Mouse (Mus musculus): ENCODE measurements around the gene Tmem100.

The Tmem100 gene

DNA sequence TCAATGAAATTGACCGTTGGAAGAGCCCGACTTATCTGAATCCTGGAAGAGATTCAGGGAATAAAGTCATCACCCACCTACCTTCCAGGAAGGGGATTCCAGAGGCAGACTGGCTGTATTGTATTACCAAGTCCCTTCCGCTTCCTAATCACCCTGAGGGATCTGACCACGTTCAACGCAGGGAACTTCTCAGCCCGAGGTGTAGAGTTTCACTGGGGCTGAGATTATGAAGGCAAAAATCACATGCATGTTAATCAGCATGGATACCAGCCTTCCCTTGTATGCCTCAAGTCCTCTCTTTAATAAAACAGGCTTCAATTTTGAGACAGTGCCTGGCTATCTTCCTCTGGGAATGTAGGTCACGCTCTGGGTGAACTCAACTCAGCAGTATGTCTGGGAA is 14.9 kb upstream of the Tmem100 start:
- no peak for DNase-seq (ENCODE audit: low read depth, low spot score)

DNA sequence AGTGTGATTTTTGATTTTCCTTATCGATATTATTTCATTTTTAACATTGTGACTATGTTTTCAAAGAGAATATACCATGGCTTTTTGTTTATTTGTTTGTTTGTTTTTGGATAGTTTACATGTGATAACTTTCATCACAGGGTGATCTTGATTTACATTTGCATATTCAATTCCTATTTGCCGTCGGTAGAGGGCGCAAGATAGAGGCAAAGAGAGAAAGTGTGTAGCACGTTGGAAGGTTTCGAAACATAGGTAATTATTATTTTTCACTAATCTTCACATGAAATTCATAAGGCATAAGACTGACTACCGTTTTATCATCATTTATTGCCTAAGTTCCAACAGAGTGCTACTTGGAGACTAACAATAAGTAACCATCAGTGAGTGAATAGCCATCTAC is 11.0 kb upstream of the Tmem100 start:
- peak; percentile 43 for DNase-seq (ENCODE audit: low read depth, low spot score)

DNA sequence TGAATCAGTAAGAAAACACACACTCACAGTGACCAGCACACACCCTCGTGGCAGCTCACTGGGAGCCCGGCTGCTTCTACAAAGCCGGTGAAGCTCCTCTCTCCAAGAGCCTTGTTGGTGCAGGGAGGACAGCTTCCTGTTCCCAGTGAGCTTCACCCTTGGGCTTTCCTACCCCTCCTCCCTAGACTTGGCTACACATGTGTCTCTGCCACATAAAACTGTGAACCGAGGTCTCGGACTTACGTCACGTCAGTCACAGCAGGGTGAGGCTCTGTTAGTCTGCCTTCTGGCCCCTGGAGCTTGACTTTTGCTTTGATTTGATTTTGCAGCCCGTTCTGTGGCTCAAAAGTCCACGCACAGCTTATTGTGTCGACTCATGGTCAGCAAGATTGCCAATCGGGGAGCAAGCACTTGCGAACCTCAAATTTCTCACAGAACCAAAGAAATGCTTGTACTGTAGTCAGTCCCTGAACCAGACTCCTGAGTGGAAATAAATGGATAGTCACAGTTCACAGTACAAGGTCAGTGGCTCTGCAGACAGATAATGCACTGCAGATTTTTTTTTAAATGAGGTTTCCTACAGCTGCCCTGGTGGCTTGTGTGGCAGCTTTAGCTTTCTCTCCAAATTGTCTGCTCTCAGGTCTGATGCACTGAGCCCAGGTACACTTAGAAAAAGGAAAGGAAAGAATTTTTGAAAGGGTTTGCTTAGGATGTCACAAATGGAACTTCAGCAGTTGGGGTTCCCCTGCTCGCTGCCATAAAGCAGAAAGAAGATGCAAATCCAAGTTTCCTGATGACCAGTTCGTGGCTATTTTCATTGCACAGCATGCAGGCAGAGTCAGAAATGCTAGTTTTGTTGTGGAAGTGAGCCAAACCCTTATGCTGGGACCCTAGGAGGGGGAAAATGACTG is 4.0 kb upstream of the Tmem100 start:
- no peak for DNase-seq (ENCODE audit: low read depth, low spot score)

DNA sequence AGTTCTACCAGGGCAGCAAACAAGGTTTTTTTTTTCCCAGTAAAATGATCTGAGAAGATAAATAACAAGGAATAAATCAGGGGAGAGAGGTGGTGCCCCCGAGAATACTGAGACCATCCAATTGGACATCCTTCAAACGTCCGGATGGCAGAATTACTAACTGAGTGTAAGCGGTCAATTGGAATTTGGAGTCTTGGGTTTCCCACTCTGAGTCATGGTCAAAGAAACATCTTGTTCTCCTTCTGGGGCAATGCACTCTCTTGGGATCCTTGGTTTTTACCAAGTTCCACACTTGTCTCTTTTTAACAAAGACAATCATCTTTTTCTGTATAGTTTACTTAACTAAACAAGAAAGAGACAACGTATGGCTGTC is 3.4 kb upstream of the Tmem100 start:
- DNase-seq (ENCODE audit: low read depth, low spot score), result no peak

DNA sequence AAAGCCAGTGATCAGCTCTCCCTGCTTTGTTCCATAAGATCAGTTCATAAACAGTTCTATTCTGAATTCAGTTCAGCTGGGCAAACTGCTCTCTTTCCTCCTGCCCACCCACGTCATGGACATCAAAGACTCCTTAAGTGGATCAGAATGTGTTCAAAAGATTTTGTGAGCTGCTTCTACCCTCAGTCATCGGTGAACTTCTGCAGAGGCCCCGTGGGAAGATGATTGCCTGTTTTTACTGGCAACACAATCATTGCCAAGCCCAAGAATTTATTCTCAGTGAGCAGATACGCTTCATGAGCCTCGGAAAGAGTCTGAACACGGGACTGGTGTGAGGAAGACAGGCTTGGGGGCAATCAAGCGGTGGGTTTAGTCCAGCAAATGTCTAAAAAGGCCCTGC is 2.9 kb upstream of the Tmem100 start:
- no peak for DNase-seq (ENCODE audit: low read depth, low spot score)

DNA sequence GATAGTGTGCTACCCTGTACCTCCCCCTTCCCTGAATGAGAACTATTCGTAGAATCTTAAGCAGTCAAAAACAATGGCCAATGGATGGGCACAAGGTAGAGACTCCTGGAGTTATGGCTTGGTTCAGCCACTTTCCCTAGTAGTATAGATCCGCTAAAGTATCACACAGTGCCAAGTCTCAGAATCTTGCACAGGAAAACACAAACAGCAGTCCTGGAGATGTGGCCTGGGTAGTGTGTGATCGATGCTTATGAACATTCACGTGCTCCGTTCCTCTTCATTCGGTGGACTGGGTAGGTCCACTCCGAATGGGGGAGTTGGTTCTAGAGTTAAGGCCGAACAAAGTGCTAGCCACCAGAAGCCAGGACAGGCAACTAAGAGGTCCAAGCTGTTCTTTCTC is 1.4 kb upstream of the Tmem100 start:
- no peak for DNase-seq (ENCODE audit: low read depth, low spot score)

DNA sequence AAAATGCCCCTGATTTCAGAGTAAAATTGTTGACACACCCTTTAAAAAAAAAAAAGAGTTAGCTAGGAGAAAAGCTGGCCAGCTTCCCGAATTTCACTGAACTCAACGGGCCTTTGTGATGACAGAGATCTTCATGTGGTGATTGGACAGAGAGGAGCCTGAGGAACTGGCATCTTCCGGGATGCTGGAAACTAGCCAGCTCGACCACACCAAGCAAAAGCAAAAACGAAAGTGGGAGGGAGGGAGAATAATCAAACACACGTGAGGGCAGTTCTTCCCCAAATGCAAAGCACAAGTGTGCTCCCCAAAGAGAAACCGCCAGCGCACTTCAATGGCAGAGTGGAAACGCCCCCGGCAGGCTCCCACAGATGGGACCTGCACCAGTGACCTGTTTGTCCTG is 794 bp upstream of the Tmem100 start:
- DNase-seq (ENCODE audit: low read depth, low spot score), result peak; percentile 60

DNA sequence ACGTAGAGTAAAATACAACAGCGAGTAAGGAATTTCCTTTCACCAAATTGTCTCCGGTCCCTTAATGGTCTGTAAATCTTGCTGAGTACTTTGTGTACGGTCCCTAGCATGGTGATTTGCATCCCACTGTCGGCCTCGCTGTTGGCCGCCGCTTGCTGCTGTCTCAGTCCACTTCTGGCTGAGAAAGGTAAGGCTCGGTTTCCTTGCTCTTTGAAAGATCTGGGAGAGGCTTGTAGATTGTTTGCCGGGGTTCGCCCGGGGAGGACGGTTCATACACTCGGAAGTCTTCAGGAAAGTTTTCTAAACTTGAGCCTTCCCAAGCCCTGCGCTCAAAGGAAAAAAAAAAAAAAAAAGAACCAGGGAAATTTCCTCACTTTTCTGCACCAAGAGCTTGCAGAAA is 409 bp downstream of the Tmem100 start:
- DNase-seq (ENCODE audit: low read depth, low spot score), result no peak

DNA sequence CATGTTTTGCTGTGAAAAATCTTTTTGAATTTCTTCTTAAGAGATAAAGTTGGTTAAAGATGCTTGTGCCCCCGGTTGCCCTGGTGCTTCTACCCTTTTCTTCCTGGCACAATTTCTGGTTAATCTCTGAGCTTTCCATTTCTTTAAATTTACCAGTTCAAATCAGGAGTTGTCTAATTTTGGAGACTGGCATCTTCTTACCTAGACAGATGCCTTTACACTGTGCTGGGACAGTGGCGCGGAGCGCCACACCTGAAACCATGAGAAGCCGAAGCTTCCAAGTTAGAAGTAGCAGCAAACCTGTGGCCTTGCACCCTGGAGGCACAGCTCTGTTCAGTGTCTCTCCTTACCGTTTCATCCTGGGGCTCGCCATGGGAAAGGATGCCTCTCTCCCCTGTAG is 928 bp downstream of the Tmem100 start:
- no peak for DNase-seq (ENCODE audit: low read depth, low spot score)

DNA sequence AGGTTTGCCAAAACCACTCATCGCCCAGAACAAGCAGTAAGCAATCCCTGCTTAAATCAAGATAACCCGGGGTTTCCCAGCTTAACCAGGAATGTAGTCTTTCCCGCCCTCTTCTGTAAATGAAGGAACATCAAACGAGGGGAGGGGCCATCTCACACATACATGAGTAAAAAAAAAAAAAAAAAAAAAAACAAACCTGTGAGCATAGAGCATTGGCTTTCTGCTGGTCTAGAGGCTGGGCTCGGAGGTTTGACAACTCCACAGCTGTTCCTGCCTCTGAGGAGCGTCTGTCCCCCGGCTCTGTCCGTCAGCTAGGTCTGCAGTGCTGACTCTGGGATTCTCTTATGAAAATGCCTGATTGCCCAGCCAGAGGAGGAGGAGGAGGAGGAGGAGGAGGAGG is 2.7 kb downstream of the Tmem100 start:
- DNase-seq (ENCODE audit: low read depth, low spot score), result no peak

DNA sequence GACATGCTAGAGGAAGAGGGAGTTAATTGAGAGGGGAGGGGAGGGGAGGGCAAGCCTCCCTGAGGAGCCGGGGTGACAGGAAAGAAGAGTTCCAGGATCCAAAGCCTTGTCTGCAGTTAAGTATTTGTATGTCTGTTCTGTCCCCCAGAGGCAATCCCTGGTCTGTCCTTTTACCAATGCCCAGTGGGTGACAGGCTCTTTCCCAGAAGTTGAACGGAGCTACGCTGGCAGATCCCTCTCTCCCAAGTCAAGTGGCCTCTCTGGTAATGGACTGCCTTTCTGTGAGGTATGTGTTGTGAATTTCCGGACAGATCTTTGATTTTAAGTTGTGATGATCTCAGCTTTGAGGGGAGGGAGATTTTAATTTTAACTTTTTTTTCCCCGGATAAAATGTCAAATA is 3.3 kb downstream of the Tmem100 start:
- no peak for DNase-seq (ENCODE audit: low read depth, low spot score)

DNA sequence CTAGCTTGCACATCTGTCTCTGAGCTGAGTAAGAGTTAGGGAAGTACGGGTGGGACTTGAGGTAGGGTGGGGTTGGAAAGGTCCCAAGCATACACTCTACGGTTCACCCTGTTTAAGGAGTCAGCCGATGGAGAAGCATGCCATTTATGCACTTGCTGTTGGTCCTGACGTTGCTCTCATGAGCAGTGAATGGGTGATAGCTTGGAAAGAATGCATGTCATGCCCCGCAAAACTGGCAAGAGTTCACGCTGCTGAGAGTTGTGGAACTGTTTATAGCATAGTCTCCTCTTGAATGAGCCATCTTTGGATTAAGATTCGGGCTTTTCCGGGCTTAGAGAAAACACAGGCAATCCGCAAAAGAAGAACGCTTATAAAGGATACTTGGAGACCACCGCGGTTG is 4.5 kb downstream of the Tmem100 start:
- no peak for DNase-seq (ENCODE audit: low read depth, low spot score)

DNA sequence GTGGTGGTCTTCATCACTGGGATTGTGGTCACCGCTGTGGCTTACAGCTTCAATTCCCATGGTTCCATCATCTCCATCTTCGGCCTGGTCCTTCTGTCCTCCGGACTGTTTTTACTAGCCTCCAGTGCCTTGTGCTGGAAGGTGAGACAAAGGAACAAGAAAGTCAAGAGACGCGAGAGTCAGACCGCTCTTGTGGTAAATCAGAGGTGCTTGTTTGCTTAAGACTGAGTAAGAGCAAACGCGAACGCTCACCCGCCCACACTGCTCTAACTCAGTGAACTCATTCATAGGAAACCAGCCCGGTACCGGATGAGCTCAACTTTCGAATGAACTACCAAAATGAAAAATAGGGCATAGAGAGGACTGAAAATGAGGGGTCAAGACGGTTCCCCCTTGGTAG is 5.4 kb downstream of the Tmem100 start:
- no peak for DNase-seq (ENCODE audit: low read depth, low spot score)

DNA sequence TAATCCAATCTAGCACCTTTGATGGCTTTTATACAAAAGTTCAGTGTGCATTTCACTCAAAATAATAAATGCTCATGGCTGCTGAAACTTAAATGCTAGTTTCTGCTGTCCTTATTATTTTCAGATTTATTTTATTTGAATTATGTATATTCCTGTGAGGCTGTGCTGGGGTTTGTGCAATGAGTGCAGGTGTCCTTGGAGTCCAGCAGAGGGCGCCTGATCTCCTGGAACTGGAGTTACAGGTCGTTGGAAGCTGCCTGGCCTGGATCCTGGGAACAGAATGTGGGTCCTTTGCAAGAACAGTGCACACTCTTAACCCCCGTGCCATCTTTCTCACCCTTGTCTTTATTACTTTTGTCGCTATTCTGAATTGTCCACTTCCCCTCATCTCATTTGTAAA is 6.3 kb downstream of the Tmem100 start:
- DNase-seq (ENCODE audit: low read depth, low spot score), result no peak

DNA sequence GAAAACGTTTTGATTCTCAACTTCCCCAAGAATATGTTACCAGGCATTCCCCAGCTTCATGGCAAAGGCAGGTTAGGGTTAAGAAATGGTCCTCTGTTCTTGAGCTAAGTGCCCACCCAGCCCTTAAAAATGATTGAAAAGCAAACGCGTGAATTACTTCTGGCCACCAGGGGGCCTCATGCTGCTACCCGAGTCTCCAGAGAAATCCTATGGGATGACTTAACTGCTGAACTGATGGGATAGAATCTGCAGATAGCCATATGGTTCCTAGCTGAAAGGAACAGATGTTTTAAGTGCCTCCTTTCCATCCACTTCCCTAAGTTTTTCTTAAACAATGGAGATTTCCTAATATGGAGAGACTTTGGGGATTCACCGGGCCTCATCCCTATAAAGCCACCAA is 7.9 kb downstream of the Tmem100 start:
- DNase-seq (ENCODE audit: low read depth, low spot score), result peak; percentile 52

DNA sequence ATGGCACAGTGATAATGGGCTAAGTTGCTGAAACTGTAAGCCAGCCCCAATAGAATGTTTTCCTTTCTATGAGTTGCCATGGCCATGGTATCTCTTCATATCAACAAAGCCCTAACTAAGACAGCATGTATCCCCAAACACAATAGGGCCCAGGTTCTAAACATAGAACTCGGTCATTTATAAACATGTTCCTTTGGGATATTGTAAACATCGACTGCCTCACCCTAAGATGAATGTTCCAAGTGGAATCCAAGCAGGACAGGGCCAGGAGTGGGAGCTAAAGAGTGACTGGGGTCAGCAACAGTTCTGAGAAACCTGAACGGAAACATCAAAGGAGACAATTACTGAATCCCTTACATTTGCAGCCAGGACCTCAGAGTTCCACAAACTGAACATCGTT is 14.3 kb downstream of the Tmem100 start:
- DNase-seq (ENCODE audit: low read depth, low spot score), result no peak

DNA sequence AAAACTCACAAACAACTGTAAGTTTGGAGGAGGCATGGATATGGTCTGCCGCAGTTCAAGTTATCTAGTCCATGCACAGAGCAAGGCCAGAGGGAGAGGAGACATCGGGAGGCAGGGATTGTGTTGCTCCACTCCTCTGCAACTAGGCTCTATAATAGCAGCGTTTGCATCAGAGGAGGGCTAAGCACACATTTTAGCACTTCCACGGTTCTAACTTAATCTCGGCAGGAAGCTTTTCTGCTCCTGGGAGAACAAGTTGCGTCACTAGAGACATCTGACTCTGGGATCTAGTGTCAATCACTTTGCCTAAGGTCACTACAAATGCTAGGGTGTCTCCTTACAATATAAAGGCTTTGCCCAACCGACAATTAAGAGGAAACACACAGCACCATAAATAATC is 16.1 kb downstream of the Tmem100 start:
- no peak for DNase-seq (ENCODE audit: low read depth, low spot score)

DNA sequence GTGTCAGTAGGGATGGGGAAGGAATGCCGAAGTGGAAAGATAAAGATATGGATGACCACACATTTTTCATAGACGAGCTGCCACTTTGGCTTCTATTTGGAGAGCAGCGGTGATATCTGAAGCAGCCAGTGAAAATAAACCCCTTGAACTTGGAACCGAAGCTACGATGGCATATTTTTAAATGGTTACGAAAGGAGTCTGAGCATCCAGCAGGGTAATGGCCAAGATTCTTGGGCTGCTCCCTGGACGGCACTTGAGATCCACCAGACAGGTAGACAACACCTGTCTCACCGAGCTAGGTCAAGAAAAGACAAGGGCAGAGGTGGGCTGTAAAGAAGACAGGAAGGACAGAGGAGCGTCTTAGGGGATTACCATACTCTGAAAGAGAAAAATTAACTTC is 17.1 kb downstream of the Tmem100 start:
- no peak for DNase-seq (ENCODE audit: low read depth, low spot score)

DNA sequence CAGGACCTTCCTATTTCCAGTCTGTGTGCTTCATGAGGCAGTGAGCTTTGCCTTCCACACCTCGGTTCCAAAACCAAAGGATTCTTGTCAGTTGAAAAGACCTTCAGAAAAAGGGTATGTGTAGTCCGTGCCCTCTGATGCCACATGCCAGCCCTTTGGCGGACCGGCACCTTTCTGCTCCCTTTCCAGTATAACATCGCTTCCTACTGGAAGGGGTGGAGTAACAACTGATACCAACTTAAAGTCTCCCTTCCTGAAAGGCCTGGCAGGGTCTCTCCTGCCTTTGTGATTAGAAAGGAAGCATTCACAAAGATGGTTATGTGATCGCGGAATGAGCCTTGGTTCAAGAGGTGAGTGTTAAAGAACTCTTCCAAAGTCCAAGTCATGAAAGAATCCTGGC is 19.9 kb downstream of the Tmem100 start:
- no peak for DNase-seq (ENCODE audit: low read depth, low spot score)

DNA sequence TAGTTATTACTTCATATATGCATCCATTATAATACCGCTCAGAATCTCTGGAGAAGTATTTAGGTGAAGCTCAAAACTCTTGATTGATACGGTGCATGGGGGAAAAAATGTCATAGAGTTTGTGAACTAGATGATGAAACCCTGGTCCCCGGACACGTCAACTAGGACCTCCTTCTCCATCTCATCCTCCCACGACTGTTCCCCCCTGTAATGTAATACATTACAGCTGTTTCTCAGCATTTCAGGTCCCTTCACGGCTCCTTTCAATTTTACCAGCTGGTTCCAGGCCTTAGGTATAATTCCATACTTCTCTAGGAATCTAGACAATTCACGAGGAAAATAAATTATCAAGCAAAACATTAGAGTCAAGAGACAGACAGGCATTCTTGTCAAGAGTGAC is 22.6 kb downstream of the Tmem100 start:
- DNase-seq (ENCODE audit: low read depth, low spot score), result no peak

DNA sequence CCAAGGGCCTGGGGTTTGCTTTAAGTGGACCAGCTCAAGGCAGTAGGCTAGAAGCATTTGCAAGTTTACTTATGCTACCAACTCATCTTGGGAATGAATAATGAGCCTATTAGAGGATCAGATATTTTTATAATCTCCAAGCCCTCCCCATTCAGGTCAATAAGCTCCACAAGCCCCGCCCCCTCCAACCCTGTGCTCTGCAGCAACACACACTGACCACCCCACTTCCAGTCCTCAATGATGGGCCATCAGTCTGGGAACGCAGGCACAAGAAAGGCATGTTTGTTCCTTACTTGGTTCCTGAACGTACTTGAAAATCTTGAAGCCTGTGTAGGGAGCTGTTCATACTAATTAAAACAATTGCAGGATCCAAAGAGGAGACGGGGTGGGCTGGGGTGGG is 23.7 kb downstream of the Tmem100 start:
- no peak for DNase-seq (ENCODE audit: low read depth, low spot score)

DNA sequence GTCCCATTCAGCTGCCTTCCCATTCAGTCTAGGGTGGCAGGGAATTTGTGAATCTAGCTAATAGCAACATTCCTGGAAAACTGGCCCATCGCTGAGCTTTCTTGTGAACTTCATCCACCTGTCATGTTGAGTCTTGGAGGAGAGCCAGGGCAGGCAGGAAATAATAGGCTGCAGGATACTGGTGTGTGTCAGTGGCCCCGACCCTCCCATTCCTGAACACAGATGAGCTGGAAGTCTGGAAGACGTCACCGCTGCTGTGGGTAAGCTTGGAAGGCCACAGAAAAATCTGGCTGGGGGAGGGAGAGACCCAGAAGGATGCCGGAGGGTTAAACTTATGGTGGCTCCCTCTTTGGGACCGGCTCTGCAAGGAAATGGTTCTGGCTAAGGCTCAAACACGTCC is 24.3 kb downstream of the Tmem100 start:
- no peak for DNase-seq (ENCODE audit: low read depth, low spot score)

DNA sequence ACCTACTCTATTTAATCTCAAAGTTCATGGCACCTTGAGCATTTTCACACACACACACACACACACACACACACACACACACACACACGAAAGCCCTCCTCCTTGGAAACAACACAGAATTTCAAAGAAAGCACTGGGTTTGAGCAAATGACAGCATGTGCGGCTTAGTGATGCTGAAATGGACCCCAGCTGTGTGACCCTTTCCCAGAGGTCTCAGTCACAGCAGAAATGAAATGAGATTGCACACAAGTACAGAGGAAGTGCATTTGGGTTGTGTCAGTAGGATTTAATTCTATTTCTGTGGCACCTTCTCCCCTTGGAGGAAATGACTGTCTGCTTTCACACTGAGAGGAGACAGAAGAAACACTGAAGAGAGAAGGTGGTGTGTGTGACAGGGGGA is 26.9 kb downstream of the Tmem100 start:
- no peak for DNase-seq (ENCODE audit: low read depth, low spot score)

DNA sequence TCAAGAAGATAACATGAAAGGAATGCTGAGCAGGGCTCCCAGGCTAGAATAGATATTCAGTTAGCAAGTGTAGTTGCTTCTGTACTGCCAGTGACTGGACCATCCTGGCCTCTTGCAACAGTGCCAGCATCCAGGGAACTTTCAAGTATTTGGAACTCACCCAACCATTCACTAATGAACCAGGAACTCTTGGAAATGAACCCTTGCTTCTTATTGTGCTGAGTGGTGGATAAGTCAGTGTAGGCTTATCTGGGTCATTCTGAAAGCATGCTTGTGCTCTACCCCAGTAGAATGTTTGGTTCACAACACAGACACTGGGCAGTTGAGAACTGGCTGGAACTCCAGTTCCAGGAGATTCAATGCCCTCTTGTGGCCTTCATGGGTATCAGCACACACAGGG is 29.1 kb downstream of the Tmem100 start:
- no peak for DNase-seq (ENCODE audit: low read depth, low spot score)
